Mouse (Mus musculus) limb, embryonic 14.5 days (tissue): ENCODE results near the gene Gpr21. TPM values are rescaled to one million over a fixed set of nuclear protein-coding genes. Genes with fewer than 3 reads are reported as not detected.

Experiments used
- ATAC-seq: fragments of 200-750 bp; cut with Nextera tagmentation; 2 replicates; pipeline ENCODE4 v1.8.0; 2017; ENCODE audit warnings: low read depth, moderate number of reproducible peaks, moderate TSS enrichment; ENCODE audit not compliant: low FRiP score
- DNase-seq: peaks from one replicate; pipeline ENCODE4 v3.0.0-alpha.2; 2015; ENCODE audit warnings: low spot score
- H3K27ac ChIP-seq: fragments of 300-500 bp; sonication (generic); replicated peaks from 2 replicates; pipeline ENCODE4 v1.5.1; 2014; ENCODE audit warnings: low read depth, mild to moderate bottlenecking, low read length, moderate library complexity, mixed read lengths
- H3K27me3 ChIP-seq: fragments of 300-500 bp; sonication (generic); 2 replicates; pipeline ENCODE4 v1.6.1; 2014; ENCODE audit warnings: low read length, mixed read lengths; ENCODE audit not compliant: control insufficient read depth, insufficient read depth
- H3K36me3 ChIP-seq: fragments of 300-500 bp; sonication (generic); 2 replicates; pipeline ENCODE4 v1.6.1; 2014; ENCODE audit warnings: mild to moderate bottlenecking, low read length, moderate library complexity, mixed read lengths; ENCODE audit not compliant: control insufficient read depth, insufficient read depth
- H3K4me1 ChIP-seq: fragments of 300-500 bp; sonication (generic); 2 replicates; pipeline ENCODE4 v1.6.1; 2014; ENCODE audit warnings: antibody characterized with exemption, low read length, mixed read lengths; ENCODE audit not compliant: control insufficient read depth, insufficient read depth
- H3K4me2 ChIP-seq: fragments of 300-500 bp; sonication (generic); replicated peaks from 2 replicates; pipeline ENCODE4 v1.6.1; 2014; ENCODE audit warnings: low read depth, mild to moderate bottlenecking, low read length, moderate library complexity; ENCODE audit not compliant: severe bottlenecking
- H3K4me3 ChIP-seq: fragments of 300-500 bp; sonication (generic); replicated peaks from 2 replicates; pipeline ENCODE4 v1.5.1; 2014; ENCODE audit warnings: low read length
- H3K9ac ChIP-seq: fragments of 300-500 bp; sonication (generic); 2 replicates; pipeline ENCODE4 v1.6.1; 2014; ENCODE audit warnings: mild to moderate bottlenecking, low read depth, low read length, moderate library complexity; ENCODE audit not compliant: severe bottlenecking
- H3K9me3 ChIP-seq: fragments of 300-500 bp; sonication (generic); 2 replicates; pipeline ENCODE4 v1.6.1; 2016; ENCODE audit warnings: low read length; ENCODE audit not compliant: control insufficient read depth
- POLR2A ChIP-seq: fragments of 200-500 bp; IDR thresholded peaks from 2 replicates; pipeline ENCODE4 v1.8.0; 2012; ENCODE audit warnings: inconsistent platforms, mild to moderate bottlenecking, moderate library complexity, borderline replicate concordance; ENCODE audit not compliant: insufficient read depth, insufficient read length; ENCODE audit errors: extremely low read depth
- WGBS: fragments of 180-500 bp; shearing (Covaris S2); extraction: QIAGEN DNeasy Blood & Tissue Kit; methylation state at CpG from one replicate; pipeline ENCODE4 v1.1.7; 2014; 5-methylcytosine and 5-hydroxymethylcytosine counted together
- polyA plus RNA-seq, 2 experiments: library from polyadenylated mRNA; depleted of rRNA in 1 of 2; stranded (reverse) in 1 of 2; unstranded in 1 of 2; fragments of >200 nt; fragmentation: Nextera tagmentation in 1 of 2; extraction: Ambion mirVana in 1 of 2; gene quantifications; 2 replicates each; pipeline versions ENCODE4 v1.2.1 to v1.2.3; 2012 to 2014

Gpr21 gene
- polyA plus RNA-seq (2012; rRNA removed) (0.85 and 0.95 TPM in 2 replicates), polyA plus RNA-seq (2014; fragmentation: Nextera tagmentation; extraction: Ambion mirVana) (1.8 and 1.9 TPM in 2 replicates)

- Histone ChIP-seq H3K27me3 (no peaks in the 10 kb centered on the region), H3K4me1 (no peaks in the 10 kb centered on the region), H3K4me2 (peak within 1 kb of the TSS; percentile 28), H3K9me3 (no peaks in the 10 kb centered on the region), H3K4me3 (peak within 1 kb of the TSS; percentile 16), H3K27ac (no peak within 1 kb of the TSS), H3K9ac (no peak within 1 kb of the TSS), H3K36me3 (peaks cover 35% of the 10 kb centered on the region)
- DNase-seq (no peak), ATAC-seq (no peak)
- WGBS = 30% methylated on average over 11 of the region's 11 CpGs
- TF ChIP-seq POLR2A = no peak
Measured at GRCm38 (mm10) chr2:37516030-37516710, at the start of gene Gpr21. Gene Gpr21, plus strand, starts transcription at chr2:37516332.

GRCm38 (mm10) chr2:37479559-37479958, 36.6 kb upstream of the Gpr21 start:
- Histone ChIP-seq H3K36me3 (peaks cover 54% of the 10 kb centered on the region), H3K27me3 (no peaks in the 10 kb centered on the region), H3K4me2 (no peak overlapping the region), H3K27ac (no peak overlapping the region), H3K9ac (no peak overlapping the region), H3K4me3 (no peak overlapping the region), H3K9me3 (no peaks in the 10 kb centered on the region), H3K4me1 (no peaks in the 10 kb centered on the region)
- ATAC-seq (no peak), DNase-seq (no peak)
- no peak for TF ChIP-seq POLR2A

GRCm38 (mm10) chr2:37480039-37480438, 36.1 kb upstream of the Gpr21 start:
- no peak for TF ChIP-seq POLR2A
- Histone ChIP-seq H3K4me1 (no peaks in the 10 kb centered on the region), H3K36me3 (peaks cover 58% of the 10 kb centered on the region), H3K4me3 (no peak overlapping the region), H3K27ac (no peak overlapping the region), H3K9ac (no peak overlapping the region), H3K9me3 (no peaks in the 10 kb centered on the region), H3K27me3 (no peaks in the 10 kb centered on the region), H3K4me2 (no peak overlapping the region)
- DNase-seq = no peak
- WGBS = 97% methylated on average over 2 of the region's 2 CpGs
- no peak for ATAC-seq

- no peak overlapping the region for H3K9ac ChIP-seq
- TF ChIP-seq POLR2A = no peak
- peaks cover 53% of the 10 kb centered on the region for H3K36me3 ChIP-seq
- H3K4me3 ChIP-seq = no peak overlapping the region
- no peaks in the 10 kb centered on the region for H3K4me1 ChIP-seq
- H3K27me3 ChIP-seq = no peaks in the 10 kb centered on the region
- no peak for DNase-seq
- no peak overlapping the region for H3K27ac ChIP-seq
- H3K4me2 ChIP-seq = no peak overlapping the region
- H3K9me3 ChIP-seq = no peaks in the 10 kb centered on the region
- WGBS = 90% methylated on average over 2 of the region's 2 CpGs
- ATAC-seq = no peak
Measured at GRCm38 (mm10) chr2:37484165-37484564, 32.0 kb upstream of the Gpr21 start.

- Histone ChIP-seq H3K9ac (no peak overlapping the region), H3K27me3 (no peaks in the 10 kb centered on the region), H3K27ac (no peak overlapping the region), H3K36me3 (peaks cover 66% of the 10 kb centered on the region), H3K4me1 (no peaks in the 10 kb centered on the region), H3K4me3 (no peak overlapping the region), H3K4me2 (no peak overlapping the region), H3K9me3 (no peaks in the 10 kb centered on the region)
- DNase-seq (peak; percentile 66), ATAC-seq (no peak)
- no peak for TF ChIP-seq POLR2A
- WGBS = 81% methylated on average over 1 of the region's 1 CpGs
Measured at GRCm38 (mm10) chr2:37485370-37485769, 30.8 kb upstream of the Gpr21 start.
